In genomic region chr16:22918664-22919312, GRCm38 (mm10) we compare ENCODE assay signal across 23 mouse cellular contexts. TPM values are rescaled to one million over a fixed set of nuclear protein-coding genes. Genes with fewer than 3 reads are reported as not detected.
A peak's percentile ranks its signal among the peaks of the same experiment; 100 is the strongest.
DNase-seq lines count a peak whose midpoint lies in the region; ATAC-seq lines count a peak whose summit lies in the region.
"Had no signal": no experiment of that assay in that cellular context is flagged by ENCODE, and none has a peak within 500 bp of the region (broad histone marks: within the 10 kb centered on the region; RNA-seq: fewer than 3 reads in every experiment).

No protein-coding gene starts in this region.

- no peak overlapping the region for H3K27ac ChIP-seq in embryonic facial prominence, embryonic 13.5 days
- no peak overlapping the region for H3K27ac ChIP-seq in intestine, embryonic 16.5 days (ENCODE audit: low read length)
- H3K27ac ChIP-seq: hindbrain, embryonic 12.5 days; kidney, embryonic 15.5 days; left cerebral cortex, adult 2 months; limb, embryonic 15.5 days; lung, embryonic 15.5 days; midbrain, embryonic 15.5 days had no signal

- H3K4me3 ChIP-seq in embryonic facial prominence, embryonic 13.5 days = no peak overlapping the region
- no peak overlapping the region for H3K4me3 ChIP-seq in intestine, embryonic 16.5 days (ENCODE audit: low read length)
- H3K4me3 ChIP-seq: erythroblast, embryonic 14.5 days; hindbrain, embryonic 12.5 days; kidney, embryonic 15.5 days; left cerebral cortex, adult 2 months; limb, embryonic 15.5 days; lung, embryonic 15.5 days; midbrain, embryonic 15.5 days had no signal

- peaks cover 14% of the 10 kb centered on the region for H3K4me1 ChIP-seq in embryonic facial prominence, embryonic 13.5 days
- H3K4me1 ChIP-seq in intestine, embryonic 16.5 days (ENCODE audit: control insufficient read depth, insufficient read depth, low read length) = no peaks in the 10 kb centered on the region
- H3K4me1 ChIP-seq: hindbrain, embryonic 12.5 days; lung, embryonic 15.5 days; midbrain, embryonic 15.5 days had no signal

- H3K9ac ChIP-seq in embryonic facial prominence, embryonic 13.5 days = no peak overlapping the region
- H3K9ac ChIP-seq in intestine, embryonic 16.5 days (ENCODE audit: low read depth, low read length) = no peak overlapping the region
- H3K9ac ChIP-seq: hindbrain, embryonic 12.5 days; kidney, embryonic 15.5 days; limb, embryonic 15.5 days; lung, embryonic 15.5 days; midbrain, embryonic 15.5 days had no signal

- H3K4me2 ChIP-seq in embryonic facial prominence, embryonic 13.5 days = peak overlapping the region; percentile 37
- H3K4me2 ChIP-seq in intestine, embryonic 16.5 days (ENCODE audit: low read depth, low read length) = no peak overlapping the region
- H3K4me2 ChIP-seq: hindbrain, embryonic 12.5 days; kidney, embryonic 15.5 days; limb, embryonic 15.5 days; lung, embryonic 15.5 days; midbrain, embryonic 15.5 days had no signal

- 30% methylated on average over 15 of the region's 15 CpGs for WGBS in embryonic facial prominence, embryonic 13.5 days
- whole genome bisulfite sequencing in intestine, embryonic 16.5 days = 84% methylated on average over 15 of the region's 15 CpGs

- no peak for ATAC-seq in embryonic facial prominence, embryonic 13.5 days (ENCODE audit: insufficient number of reproducible peaks, insufficient read depth, low FRiP score, low TSS enrichment, low read depth)
- no peak for ATAC-seq in intestine, embryonic 16.5 days
- ATAC-seq: CD4-positive, CD25-positive, alpha-beta regulatory T cell, adult 4 months; midbrain, embryonic 15.5 days had no signal

- no peaks in the 10 kb centered on the region for H3K9me3 ChIP-seq in embryonic facial prominence, embryonic 13.5 days
- H3K9me3 ChIP-seq in intestine, embryonic 16.5 days (ENCODE audit: control insufficient read depth, low read length) = no peaks in the 10 kb centered on the region
- H3K9me3 ChIP-seq: hindbrain, embryonic 12.5 days; kidney, embryonic 15.5 days; limb, embryonic 15.5 days; lung, embryonic 15.5 days; midbrain, embryonic 15.5 days had no signal

- no peaks in the 10 kb centered on the region for H3K36me3 ChIP-seq in embryonic facial prominence, embryonic 13.5 days
- no peaks in the 10 kb centered on the region for H3K36me3 ChIP-seq in intestine, embryonic 16.5 days (ENCODE audit: control insufficient read depth, insufficient read depth, low read length)
- H3K36me3 ChIP-seq: hindbrain, embryonic 12.5 days; kidney, embryonic 15.5 days; limb, embryonic 15.5 days; lung, embryonic 15.5 days; midbrain, embryonic 15.5 days had no signal

- peak; percentile 7 to 9 for DNase-seq in lung, adult 18-20 months
- DNase-seq in lung, postnatal 14 days = no peak
- DNase-seq in R1 (ENCODE audit: low read depth, low spot score) = peak; percentile 40
- peak; percentile 35 for DNase-seq in retina, embryonic 14.5 days (ENCODE audit: low spot score)
- DNase-seq in frontal cortex, postnatal 25 days (ENCODE audit: low spot score in 2 of 2) = no peak
- DNase-seq: adrenal gland, postnatal 25 days; cerebellum, adult 18-20 months; cerebellum, postnatal 36 days; gastrocnemius, postnatal 14 days; thymus, postnatal 36 days had no signal

- H3K27me3 ChIP-seq in embryonic facial prominence, embryonic 13.5 days = no peaks in the 10 kb centered on the region
- H3K27me3 ChIP-seq in intestine, embryonic 16.5 days (replicated peaks; ENCODE audit: control insufficient read depth, insufficient read depth, low read length) = no peaks in the 10 kb centered on the region
- H3K27me3 ChIP-seq: hindbrain, embryonic 12.5 days; kidney, embryonic 15.5 days; limb, embryonic 15.5 days; lung, embryonic 15.5 days; midbrain, embryonic 15.5 days had no signal

RNA-seq across cellular contexts. Expression of gene Fetub, which starts 0.7 kb away (rescaled TPM):
- polyA plus RNA-seq in embryonic facial prominence, embryonic 13.5 days (2015; fragmentation: Nextera tagmentation; extraction: Ambion mirVana) = 0.51 and 1.2 TPM in 2 replicates
- 0.49 TPM in 1 of 2 replicates, not detected in the other for polyA plus RNA-seq in intestine, embryonic 16.5 days (2015; fragmentation: Nextera tagmentation; extraction: Ambion mirVana)
- polyA plus RNA-seq: CD4-positive, CD25-positive, alpha-beta regulatory T cell, adult 4 months; erythroblast, embryonic 14.5 days; heart, postnatal 0 days; hindbrain, embryonic 12.5 days; intestine, embryonic 14.5 days; lung, embryonic 15.5 days; midbrain, embryonic 15.5 days had no signal

RNA-seq across cellular contexts. Expression of gene Ahsg, which starts 27.7 kb away (rescaled TPM):
- polyA plus RNA-seq in embryonic facial prominence, embryonic 13.5 days (2015; fragmentation: Nextera tagmentation; extraction: Ambion mirVana) = 34.8 TPM in 1 of 2 replicates, not detected in the other
- 24.4 and 59.9 TPM in 2 replicates for polyA plus RNA-seq in intestine, embryonic 16.5 days (2015; fragmentation: Nextera tagmentation; extraction: Ambion mirVana)
- polyA plus RNA-seq: CD4-positive, CD25-positive, alpha-beta regulatory T cell, adult 4 months; hindbrain, embryonic 12.5 days; midbrain, embryonic 15.5 days had no signal

RNA-seq across cellular contexts. Expression of gene Hrg, which starts 32.1 kb away (rescaled TPM):
- polyA plus RNA-seq in embryonic facial prominence, embryonic 13.5 days (2015; fragmentation: Nextera tagmentation; extraction: Ambion mirVana) = not detected in 2 replicates
- polyA plus RNA-seq in intestine, embryonic 16.5 days (2015; fragmentation: Nextera tagmentation; extraction: Ambion mirVana) = 0.07 TPM in 1 of 2 replicates, not detected in the other
- polyA plus RNA-seq: CD4-positive, CD25-positive, alpha-beta regulatory T cell, adult 4 months; erythroblast, embryonic 14.5 days; heart, postnatal 0 days; hindbrain, embryonic 12.5 days; intestine, embryonic 14.5 days; kidney, embryonic 15.5 days; limb, embryonic 15.5 days; lung, embryonic 15.5 days; testis, adult 2 months had no signal

Comparison
In these comparisons a context has a peak if more than half of its experiments do, and no peak if none do; other contexts are left out.
1. DNase-seq: peak in lung, adult 18-20 months (2 of 2), R1 (single experiment) and retina, embryonic 14.5 days (single experiment); none in lung, postnatal 14 days (single experiment) and frontal cortex, postnatal 25 days (0 of 2).